Mouse (Mus musculus) kidney, postnatal 4 days (tissue): ENCODE measurements around the gene Esp38.
"Not testable (repeated sequence)": the region's sequence is repeated elsewhere in the genome, so short reads cannot be mapped to it uniquely, and the experiment has no call there.

Experiments used
- DNase-seq, 2 experiments: peaks; one replicate each; pipeline ENCODE4 v3.0.0; 2021; ENCODE audit warnings: mixed read lengths in 2 of 2

Esp38 gene

DNA sequence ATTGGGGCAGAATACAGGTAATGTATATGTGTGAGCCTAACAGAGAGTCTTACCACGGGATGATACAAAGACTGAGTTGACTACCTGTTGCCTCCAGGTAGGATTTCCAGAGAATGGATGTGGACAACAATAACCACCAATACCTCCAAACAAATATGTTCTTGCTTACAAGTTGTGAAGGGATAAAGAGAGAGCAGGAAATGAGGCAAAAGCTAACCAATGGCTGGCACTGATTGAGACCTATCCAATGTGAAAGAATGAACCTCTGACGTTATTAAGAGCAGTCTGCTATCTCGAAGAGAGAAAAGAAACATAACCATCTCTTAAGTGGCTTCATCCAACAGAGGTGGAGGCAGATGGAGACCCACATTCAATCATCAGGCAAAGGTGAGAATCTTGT is at the start of gene Esp38:
Gene Esp38, plus strand, starts transcription at position 301 of the 400 bp plus-strand sequence.
- DNase-seq = no peak

DNA sequence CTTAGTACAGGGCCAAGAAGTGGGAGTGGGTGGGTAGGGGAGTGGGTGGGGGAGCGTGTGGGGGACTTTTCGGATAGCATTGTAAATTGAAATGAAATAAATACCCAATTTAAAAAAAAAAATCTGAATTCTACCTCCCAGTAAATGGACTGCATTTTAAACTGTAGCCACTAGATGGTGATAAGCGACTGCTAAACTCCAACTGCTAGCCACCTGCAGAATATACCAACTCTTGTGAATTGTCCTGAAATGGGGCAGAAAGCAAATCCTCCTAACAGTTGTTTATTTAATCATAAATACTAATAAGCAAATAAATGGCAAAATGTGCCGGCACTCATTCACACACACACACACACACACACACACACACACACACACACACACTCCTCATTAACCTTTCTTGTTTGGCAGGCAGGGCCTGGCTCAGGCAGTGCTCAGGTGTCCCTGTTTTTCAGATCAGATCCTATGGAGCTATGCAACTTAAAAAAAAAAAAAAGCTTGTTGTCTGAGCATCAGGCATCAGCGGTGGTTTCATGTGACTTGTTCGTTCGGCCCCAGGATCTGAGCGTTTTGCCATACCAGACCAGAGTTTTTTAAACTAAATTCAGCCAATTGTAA is 47.3 kb upstream of the Esp38 start:
- not testable (repeated sequence) for DNase-seq
